Mouse (Mus musculus): Measurements from ENCODE around the gene Actr1b.
A peak's percentile ranks its signal among the peaks of the same experiment; 100 is the strongest.
"Not testable (repeated sequence)": the region's sequence is repeated elsewhere in the genome, so short reads cannot be mapped to it uniquely, and the experiment has no call there.

Gene Actr1b

DNA sequence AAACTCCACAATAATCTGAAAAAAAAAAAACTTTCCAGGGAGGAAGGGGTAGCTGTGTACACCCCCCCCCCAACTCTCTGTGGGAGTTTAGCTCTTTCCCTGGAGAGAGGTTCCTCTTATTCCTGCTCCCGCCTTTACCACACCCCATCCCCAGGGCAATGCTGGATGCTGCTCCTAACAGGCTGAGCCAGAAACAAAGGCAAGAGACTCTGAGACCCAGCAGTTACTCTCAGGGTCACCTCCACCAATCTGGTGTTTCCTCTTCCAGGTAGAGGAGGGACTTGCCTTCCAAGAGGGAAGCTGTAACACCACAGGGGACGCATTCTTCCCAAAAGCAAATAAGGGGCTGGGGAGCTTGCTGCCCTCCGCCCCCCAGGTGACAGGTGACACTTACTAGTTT is 6.4 kb downstream of the Actr1b start:
- DNase-seq (ENCODE audit: extremely low read depth, insufficient read length, low spot score): no peak

DNA sequence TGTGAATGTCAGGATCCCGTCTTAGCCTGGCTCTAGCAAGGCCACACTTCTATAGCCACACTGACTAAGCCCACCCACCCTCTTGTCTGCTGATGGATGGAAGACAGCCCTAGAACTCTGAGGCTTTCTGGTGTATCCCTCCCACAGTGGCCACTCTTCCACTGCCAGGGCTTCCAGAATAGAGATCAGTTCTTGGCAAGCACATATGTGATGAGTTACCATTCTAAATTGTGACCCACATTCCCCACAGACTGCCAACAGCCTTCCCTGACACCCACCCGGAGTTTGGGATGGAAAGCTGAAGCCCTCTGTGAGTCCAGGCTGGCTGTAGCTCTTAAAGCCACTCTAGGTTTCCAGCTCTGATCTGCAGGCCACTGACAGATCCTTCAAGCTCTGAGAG is 7.1 kb downstream of the Actr1b start:
- DNase-seq (ENCODE audit: extremely low read depth, insufficient read length, low spot score): no peak

DNA sequence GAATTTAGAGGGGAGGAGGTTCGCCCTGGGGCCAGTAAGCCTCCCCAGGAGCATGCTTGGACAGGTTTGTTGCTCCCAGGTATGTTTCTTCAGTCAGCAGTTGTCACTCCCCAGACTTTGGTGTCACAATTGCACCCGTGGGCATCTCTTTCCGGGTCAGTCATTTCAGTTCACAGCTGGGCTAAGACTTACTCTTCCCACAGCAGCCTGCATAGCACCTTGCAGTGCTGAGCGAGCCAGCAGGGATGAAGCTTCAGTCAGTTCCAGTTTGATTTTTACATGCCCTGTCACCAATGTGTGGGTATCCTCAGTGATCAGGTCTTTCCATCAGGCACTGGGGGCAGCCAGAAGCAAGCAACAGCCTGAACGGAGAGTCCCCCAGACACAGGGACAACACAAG is 17.2 kb downstream of the Actr1b start:
- DNase-seq (ENCODE audit: extremely low read depth, insufficient read length, low spot score): no peak

DNA sequence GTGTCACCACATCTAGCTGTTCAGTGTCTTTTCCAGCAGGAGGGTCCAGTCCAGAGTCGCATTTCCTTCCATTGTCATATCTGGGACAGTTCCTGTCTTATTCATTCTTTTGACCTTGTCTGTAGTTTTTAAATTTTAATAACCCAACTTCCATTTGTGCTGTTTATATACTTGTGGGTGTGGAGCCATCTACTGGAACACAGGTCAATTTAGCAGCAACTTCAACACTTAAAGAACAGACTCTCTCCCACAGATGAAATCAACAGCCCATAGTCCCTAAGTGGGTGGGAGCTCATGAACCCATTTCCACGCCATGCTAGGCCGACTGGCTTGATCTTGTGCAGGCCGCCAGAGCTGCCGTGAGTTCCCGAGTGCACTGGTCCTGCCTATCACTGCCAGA is 17.8 kb downstream of the Actr1b start:
- DNase-seq (ENCODE audit: extremely low read depth, insufficient read length, low spot score): no peak

DNA sequence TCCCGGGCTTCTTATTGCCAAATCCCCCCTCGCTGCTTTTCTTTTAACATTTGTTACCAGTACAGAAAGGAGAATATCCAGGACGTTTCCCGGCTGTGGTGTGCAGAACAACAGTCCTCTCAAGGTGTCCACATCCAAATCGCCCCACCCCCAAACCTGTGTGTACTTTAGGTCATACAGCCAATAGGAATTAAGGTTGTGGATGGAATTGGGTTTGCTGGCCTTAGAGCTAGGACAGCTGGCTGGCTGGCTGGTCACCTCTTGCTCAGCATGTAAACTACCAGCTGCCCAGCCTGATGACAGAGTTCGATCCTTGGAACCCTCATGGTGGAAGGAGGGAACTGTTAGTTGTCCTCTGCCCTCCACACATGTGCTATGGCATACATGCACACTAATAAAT is 19.4 kb downstream of the Actr1b start:
- DNase-seq (ENCODE audit: extremely low read depth, insufficient read length, low spot score): no peak

DNA sequence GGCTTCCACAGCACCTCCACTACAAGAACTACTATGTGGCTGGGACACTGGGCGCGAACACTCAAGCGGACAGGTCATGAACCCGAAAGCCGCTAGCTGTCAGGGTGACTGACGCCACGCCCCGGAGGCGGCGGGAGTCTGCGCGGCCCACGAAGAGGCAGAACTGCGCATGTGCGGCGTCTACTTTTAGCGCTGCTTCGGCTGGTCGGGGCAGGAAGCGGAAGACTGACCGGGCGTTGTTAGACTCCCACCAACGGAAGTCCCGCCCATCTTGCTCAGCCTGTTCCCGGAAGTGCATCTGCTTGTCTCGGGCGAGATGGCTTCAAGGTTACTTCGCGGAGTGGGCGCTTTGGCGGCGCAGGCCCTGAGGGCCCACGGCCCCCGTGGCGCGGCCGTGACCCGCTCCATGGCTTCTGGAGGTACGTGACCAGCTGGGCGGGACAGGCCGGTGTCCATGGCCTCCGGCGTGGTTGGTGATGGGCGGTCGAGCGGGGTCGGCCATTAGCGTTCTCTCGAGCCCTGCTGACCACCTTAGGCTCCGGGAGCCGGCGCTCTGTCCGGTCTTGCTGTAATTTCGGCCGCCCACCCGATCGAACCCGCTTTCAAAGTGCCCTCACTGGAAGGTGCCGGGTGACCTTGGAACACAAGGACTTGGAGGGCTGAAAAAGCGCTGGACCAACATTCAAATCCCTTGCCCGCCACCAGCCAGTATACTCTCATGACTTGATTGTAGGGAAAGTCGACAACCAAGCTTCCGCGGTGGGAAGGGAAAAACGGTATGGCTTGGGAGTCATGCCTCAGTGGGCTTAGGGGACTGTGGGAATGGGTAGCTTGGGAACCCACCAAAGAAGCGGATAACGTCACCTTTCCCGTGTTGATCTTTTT is 22.7 kb downstream of the Actr1b start, which contains the start of gene Cox5b:
Cox5b (plus strand) TSS at position 179 of the 885 bp plus-strand sequence.
- DNase-seq (ENCODE audit: extremely low read depth, insufficient read length, low spot score): peak; percentile 99

DNA sequence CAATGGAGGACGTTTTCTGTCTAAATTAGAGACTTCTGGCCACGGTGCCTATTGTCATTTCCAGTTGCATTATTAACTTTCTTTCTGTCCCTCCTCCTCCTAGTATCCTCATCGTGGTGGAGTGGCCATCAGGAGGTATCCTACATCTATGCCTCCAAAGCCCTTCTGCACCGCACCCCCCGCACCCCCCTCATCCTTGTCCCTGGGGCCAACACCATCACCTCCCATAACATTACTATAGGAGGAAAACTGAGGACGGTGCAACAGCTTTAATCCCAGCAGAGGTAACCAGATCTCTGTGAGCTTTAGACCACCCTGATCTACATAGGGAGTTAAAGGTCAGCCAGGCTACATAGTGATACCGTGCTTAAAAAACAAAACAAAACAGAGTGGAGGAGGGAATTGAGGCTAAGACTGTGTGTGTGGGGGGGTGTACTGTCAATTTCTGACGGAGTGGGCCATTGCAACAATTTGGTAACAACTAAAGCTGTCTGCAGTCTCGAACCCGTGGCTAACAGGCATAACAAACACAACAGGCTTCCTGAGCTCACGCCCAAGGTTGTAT is 23.5 kb downstream of the Actr1b start:
- DNase-seq (ENCODE audit: extremely low read depth, insufficient read length, low spot score): no peak

DNA sequence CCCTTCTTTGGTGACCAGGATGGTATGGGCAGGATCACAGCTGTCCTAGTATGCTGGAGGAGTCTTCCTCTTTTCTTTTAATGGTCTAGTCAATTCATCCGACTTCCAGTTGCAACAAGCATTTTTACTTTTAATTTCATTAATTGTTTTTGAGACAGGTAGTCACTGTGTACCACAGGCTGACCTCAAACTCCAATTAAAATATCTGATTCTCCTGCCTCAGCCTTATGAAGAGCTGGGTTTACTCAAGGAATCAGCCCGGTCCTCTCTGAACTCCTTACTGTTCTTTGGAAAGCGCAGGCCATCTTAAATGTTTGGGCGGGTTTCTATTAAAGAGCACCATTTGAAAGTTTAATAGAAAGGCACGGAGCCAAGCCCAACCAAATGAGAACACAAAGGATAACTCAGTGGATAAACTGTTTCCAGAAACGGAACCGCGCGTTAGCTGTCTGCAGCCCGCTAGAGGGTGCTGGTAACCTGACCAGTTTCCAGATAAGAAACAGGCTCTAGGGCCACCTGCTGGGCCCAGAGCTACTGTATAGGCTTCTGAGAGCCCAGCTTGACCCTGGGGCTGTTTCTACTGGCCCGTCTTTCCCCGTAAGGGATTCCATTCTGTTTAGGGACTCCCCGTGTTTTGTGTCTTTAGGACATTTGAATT is 30.3 kb downstream of the Actr1b start:
- no peak for DNase-seq (ENCODE audit: extremely low read depth, insufficient read length, low spot score)

DNA sequence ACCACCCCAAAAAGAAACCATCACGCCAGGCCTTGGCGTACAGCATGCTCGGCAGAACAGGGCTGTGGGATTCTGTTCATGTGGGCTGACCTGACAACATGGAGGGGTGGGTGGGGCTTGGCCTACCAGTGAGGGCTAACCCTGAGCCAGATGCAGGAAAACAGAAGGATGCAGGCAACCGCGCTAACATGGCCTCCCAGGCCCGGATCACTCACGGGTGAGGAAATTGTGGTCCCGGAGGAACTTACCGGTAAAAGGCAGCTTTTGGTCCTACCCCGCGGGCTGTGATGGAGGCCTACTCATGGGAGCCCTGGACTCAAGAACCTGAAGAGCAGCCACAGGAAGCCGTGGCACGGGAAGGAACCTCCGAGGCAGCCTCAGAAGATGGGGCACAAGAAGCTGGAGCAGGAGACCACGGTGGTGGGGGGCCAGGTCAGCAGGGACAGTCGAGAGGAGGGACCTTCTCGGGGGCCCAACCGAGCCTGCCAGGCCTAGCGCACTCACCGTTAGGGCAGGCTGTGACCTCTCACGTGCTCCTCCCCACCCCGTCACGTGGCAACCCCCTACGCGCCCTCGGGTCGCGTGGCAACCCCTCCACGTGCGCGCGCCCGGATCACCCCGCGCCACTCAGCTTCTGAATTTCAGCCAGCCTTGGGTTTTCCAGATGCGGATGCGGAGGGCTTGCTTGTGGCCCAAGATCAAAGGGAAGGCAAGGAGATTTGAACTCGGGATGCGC is 31.4 kb downstream of the Actr1b start, which contains the start of gene Fam178b:
Fam178b (minus strand) TSS at position 564 of the 736 bp plus-strand sequence.
- DNase-seq (ENCODE audit: extremely low read depth, insufficient read length, low spot score): no peak

DNA sequence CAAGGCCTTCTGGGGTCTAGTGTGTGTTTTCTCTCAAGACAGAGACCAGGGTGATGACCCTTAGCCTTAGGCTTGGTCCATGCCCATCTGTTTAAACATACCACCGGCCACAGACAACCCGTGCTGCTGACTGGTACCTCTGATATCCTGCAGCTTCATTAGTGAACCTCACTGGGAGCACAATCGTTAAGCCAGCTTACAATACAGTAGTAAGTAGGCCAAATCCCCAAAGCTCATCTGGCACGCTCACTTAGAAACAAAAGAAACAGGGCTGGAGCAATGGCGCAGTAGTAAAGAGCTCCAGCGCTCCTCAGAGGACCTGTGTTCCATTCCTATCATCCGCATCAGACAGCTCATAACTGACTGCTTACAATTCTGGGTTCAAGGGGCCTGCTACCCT is 33.3 kb downstream of the Actr1b start:
- no peak for DNase-seq (ENCODE audit: extremely low read depth, insufficient read length, low spot score)

DNA sequence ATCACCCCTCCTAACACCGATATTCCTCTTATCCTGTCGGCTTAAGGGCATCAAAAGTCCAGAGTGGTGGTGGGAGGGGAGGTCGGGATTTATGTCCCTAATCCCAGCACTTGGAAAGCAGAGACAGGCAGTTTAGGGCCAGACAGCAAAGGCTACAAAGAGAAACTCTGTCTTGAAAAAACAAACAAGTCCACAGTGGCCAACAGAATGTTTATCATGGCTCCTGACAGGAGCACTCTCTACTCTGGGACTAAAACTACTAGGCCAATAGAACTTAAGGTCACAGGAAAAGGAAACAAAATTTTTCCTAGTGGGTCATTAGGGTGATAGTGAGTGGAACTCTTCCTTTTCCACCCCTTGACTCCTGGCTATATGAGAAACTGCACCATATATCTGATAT is 39.3 kb downstream of the Actr1b start:
- no peak for DNase-seq (ENCODE audit: extremely low read depth, insufficient read length, low spot score)

DNA sequence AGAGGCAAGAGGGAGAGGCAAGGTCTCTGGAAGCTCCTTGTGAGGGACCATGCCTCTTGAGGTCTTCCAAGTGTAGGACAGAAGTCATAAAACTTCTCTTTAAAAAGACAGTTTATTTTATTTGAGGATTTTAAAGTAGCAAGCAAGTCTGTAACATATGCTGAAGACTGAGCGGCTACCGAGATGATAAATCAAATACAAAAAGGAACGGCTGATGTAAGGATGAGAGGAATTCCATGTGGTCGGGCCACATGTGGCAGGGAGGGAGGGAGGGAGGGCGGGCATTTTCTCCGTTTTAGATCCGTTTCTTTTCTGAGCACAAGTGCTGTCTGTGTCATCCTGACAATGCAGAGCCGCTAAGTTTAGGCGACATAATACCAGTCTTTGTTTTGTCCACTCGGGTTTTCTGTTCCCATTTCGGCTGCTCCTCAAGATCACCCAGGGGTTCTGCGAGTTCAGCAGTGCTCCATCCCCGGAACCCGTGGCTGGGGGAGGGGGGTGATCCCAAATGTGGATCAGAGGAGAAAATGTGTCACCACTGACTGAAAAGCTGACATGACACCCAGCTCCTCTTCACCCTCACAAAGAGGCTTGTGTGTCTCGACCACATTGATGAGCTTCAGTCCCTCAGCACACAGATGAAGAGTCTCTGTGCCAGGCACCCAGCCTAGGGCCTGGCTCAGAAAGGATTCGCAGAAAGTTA is 41.4 kb downstream of the Actr1b start:
- DNase-seq (ENCODE audit: extremely low read depth, insufficient read length, low spot score): no peak

DNA sequence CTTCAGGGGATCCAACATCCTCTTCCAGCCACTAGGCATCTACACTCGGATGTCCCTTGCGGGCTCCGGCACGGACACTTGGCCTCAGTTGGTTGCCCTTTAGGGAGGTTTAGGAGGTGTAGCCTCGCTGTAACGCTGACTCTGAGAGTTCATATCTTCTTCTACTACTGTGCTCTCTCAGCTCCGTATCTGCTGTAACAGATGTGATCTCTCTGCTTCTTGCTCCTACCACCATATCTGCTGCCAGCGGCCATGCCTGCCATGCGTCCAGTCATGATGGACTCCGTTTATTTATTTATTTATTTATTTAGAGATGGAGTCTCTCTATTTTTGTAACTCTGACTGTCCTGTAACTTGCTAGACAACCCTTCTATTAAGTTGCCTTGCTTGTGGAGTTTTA is 43.0 kb downstream of the Actr1b start:
- DNase-seq (ENCODE audit: extremely low read depth, insufficient read length, low spot score): no peak

DNA sequence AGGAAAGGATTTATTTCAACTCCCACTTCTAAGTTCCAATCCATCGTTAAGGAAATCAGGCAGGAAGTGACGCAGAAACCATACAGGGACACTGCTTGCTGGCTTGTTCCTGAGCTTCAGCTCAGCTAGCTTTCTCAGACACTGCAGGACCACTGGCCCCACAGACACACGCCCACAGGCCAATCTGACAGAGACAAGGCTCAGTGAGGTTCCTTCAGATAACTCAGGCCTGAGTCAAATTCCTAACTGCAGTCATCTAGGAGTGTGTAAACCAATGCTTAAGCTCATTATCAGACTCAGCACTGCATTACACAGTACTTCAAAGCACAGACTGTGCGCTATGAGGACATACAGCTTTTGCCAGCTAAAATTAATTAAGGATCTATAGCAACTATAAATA is 44.0 kb downstream of the Actr1b start:
- DNase-seq (ENCODE audit: extremely low read depth, insufficient read length, low spot score): no peak

DNA sequence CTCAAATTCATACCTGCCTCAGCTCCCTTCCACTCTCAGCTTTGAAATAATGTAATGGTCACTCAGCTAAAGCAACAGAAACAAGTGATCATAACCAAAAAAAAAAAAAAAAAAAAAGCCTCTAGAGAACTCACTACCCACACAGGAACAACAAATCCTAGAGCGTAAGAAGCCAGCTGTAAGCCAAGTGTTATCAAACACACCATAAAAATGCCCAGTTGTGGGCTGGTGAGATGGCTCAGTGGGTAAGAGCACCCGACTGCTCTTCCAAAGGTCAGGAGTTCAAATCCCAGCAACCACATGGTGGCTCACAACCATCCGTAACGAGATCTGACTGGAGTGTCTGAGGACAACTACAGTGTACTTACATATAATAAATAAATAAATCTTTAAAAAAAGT is 46.2 kb downstream of the Actr1b start:
- not testable (repeated sequence) for DNase-seq (ENCODE audit: extremely low read depth, insufficient read length, low spot score)

DNA sequence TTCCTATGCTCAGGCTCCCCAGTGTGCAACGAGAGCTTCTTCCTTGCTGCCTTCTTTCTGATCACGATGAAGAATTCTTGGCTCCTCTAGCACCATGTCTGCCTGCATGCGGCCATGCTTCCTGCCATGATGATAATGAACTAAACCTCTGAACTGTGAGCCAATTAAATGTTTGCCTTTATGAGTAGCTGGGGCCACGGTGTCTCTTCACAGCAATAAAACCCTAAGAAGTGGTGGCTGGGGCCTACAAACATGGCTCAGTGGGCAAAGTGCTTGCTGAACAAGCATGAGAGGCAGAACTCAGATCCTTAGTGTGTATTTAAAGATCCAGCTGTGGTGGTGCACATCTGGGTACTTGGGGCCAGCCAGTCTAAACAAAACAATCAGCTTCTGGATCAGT is 48.3 kb downstream of the Actr1b start:
- DNase-seq (ENCODE audit: extremely low read depth, insufficient read length, low spot score): no peak

DNA sequence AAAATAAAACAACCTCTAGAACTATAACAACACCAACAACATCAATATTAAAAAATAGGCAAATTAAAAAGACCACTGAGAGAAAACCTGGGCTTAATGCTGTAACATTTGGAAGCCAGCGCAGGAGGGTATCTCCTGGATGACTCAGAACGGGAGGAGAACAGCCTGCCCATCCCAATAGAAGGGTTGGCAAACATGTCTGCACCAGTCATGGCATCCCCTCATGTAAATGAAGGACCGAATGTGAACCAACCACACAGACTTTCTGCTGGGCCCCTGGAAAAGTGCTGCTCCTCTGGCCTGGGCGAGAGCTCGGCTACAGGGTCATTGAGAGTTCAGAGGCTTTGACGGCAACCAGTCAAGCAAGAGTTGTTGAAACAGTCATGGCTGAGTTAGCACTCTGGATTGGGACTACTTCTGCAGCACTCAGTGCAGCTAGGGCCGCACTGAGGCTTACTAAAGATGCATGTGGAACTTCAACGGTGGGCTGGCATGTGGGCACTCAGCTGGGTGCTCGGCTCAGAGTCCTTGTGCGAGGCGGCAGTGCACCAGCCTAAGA is 49.0 kb downstream of the Actr1b start:
- no peak for DNase-seq (ENCODE audit: extremely low read depth, insufficient read length, low spot score)

DNA sequence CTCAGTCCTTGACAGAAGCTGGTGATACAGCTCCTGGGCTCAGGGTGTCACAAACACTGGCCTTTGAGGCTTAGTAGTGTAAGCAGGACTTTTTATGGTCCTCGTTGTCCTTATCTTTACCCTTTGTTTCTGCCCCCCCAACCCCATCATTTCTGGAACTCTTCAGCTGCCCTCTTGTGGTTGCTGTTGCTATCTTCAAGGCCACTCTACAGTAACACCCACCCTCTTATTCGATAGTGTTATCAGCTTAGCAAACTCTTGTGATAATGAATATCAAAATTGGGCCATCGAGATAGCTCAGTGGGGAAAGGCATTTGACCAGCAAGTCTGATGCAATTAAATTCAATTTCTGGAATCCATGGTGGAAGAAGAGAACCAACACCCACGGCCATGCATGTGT is 49.8 kb downstream of the Actr1b start:
- DNase-seq (ENCODE audit: extremely low read depth, insufficient read length, low spot score): no peak

DNA sequence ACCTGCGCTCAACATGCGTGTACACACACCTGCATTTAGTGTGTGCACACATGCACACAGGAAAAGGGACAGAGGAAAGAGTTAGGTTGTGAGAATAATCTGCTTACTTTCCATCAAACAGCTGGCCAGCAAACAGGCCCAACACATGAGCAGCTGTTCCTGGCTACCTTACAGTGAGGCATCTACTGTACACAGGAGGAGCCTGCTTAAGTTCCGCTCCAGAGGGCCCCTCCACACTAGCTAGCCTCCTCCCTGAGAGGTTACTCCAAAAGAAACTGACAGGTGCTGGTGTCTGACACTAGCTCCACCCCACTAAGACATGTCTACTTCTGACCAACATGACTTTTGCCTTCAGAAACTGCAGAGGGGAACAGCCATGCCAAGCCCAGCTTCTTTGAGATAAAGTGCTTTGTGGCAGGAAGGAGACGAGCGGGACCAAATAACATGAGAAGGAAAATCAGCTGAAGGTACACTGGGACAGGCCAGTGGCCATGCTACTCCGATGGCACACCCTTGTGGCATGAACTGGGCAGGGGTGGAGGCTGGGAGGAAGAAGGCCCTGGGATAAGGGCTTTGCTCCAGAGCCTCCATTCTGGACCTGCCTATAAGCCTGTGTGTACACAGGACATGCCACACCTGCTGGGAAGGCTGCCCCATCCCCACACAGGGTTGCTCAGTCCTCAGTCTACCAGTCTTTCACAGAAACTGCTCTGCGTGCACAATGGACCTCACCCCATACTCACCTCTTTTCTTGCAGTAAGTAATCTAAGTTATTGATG is 55.4 kb downstream of the Actr1b start:
- DNase-seq (ENCODE audit: extremely low read depth, insufficient read length, low spot score): no peak
